Mouse (Mus musculus): ENCODE data around the gene Socs7. TPM values are rescaled to one million over a fixed set of nuclear protein-coding genes. Genes with fewer than 3 reads are reported as not detected.

Socs7 gene
- total RNA-seq, 2 experiments from 2014 or later: 81.0 to 84.7 TPM

- DNase-seq (ENCODE audit: extremely low spot score in 1 of 2, low spot score in 2 of 2): no peak
- intact Hi-C loops (cut with DNase I): no loop called here
Observed at GRCm38 (mm10) chr11:97432015-97432414, 69.7 kb downstream of the Socs7 start.

DNA sequence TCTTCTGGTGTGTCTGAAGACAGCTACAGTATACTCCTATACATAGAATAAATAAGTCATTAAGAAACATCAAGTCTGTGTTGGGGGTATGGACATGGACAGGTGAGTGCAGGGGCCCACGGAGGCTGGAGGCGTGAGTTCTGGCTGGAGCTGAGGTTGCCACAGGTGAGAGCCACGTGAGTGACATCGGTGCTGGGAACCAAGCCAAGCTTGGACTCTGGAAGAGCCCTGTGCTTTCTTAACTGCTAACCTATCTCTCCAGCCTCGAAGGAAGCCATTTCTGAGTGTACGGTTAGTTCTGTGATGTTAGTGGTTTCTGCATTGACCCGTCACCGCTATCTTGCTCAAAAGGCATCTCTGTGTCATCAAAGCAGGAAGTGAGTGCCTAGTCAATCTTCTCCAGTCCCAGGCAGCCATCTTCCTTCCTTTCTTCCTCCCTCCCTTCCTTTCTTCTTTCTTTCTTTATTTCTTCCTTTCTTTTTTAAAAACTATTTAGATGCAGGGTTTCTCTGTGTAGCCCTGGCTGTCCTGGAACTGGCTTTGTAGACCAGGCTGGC lies 70.7 kb downstream of the Socs7 start:
- no peak for DNase-seq (ENCODE audit: extremely low spot score in 1 of 2, low spot score in 2 of 2)
- intact Hi-C loops (cut with DNase I): no loop called here

- intact Hi-C loops (cut with DNase I): no loop called here
- no peak for DNase-seq (ENCODE audit: extremely low spot score in 1 of 2, low spot score in 2 of 2)
Observed at GRCm38 (mm10) chr11:97434121-97434520, 71.8 kb downstream of the Socs7 start.

DNA sequence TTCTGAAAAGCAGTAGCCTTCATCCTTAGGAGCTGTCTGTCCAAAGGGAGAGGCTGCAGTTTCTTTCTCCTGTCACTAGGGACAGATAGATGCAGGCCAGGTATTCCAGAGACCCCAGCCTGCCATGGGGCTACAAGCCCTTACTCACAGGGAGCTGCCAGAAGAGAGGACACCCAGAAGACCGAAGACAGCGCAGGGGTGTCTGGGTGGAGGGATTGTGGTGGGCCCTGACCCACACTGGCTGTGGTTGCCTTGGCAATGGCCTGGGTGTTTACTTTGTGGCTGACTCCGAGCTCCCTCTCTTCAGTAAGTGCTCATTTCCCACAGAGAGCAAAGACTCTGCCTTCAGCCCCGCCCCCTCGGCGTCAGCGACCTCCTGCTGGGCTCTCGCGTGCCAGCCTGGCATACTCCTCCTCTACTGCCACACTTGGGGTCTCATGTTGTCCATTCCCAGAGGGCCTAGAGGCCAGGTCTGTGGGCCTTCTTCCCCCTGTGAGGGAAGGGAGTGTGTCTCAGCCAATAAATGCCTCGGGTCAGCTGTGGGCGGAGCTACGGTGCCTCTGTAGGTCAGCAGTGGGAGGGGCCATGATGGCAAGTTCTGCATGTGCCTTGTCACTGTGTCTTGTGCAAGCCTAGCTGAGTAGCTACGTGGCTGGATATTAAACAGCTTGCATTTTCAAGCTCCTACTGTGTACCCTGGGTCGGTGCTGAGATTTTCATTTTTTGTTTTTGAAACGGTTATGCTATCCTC lies 72.5 kb downstream of the Socs7 start:
- intact Hi-C loops (cut with DNase I): no loop called here
- DNase-seq (ENCODE audit: extremely low spot score in 1 of 2, low spot score in 2 of 2): peak in 1 of 2 experiments; percentile 87

- intact Hi-C loops (cut with DNase I): no loop called here
- no peak for DNase-seq (ENCODE audit: extremely low spot score in 1 of 2, low spot score in 2 of 2)
Observed at GRCm38 (mm10) chr11:97435808-97436491, 73.6 kb downstream of the Socs7 start.

GRCm38 (mm10) chr11:97437745-97438144 lies 75.4 kb downstream of the Socs7 start:
- intact Hi-C loops (cut with DNase I): no loop called here
- DNase-seq (ENCODE audit: extremely low spot score in 1 of 2, low spot score in 2 of 2): peak in 1 of 2 experiments; percentile 93

DNA sequence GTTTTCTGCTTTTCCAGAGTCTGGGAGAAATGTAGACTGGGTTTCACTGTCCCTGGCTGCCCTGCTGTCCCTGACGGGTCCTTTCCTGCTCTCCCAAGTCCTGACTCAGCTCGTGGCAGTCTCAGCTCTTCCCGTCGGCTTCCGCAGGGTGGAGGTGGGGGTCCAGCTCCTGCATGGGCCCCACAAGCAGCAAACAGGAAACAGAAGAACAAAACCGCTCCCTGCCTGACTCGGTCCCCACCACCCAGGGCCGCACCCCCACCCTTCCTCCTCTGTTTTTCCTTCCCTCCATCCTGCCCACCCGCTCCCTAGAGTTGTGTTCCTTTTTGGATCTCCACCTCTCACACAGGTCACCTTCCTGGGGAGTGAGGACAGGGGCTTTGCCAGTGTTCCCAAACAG lies 76.5 kb downstream of the Socs7 start:
- peak in 1 of 2 experiments; percentile 72 for DNase-seq (ENCODE audit: extremely low spot score in 1 of 2, low spot score in 2 of 2)
- intact Hi-C loops (cut with DNase I): no loop called here

- peak in 1 of 2 experiments; percentile 87 for DNase-seq (ENCODE audit: extremely low spot score in 1 of 2, low spot score in 2 of 2)
- intact Hi-C loops (cut with DNase I): no loop called here
Observed at GRCm38 (mm10) chr11:97439935-97440334, 77.6 kb downstream of the Socs7 start.

GRCm38 (mm10) chr11:97440441-97440881 lies 78.1 kb downstream of the Socs7 start:
- DNase-seq (ENCODE audit: extremely low spot score in 1 of 2, low spot score in 2 of 2): no peak
- intact Hi-C loops (cut with DNase I): no loop called here

DNA sequence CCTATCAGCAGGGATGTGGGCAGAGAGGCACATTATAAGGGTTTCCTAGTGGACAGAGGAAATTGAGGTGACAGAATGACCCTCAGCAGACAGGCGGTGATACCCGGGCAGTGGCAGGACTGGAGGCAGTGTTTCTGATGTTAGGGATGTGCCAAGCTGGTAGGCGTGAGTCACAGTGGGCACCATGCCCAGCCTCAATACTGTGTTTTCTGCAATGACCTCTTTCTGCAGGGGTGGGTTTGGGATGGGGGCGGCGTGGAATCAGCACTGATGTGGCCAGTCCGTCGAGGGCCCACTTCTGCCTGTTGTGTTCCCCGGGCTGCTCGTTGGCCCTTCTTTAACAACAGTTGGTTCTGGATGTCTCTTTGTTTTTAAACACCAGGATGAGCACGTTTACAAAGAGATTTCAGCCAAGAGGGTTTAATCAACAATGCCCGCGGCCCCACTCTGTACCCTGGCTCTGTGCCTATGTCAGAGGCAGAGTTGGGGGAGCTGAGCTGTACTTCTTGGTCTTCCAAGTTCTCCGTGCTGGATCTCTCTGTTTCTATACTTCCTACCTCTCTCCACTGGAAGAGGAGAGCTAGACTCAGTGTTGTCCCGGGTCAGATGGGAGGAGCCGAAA lies 78.8 kb downstream of the Socs7 start:
- intact Hi-C loops (cut with DNase I): no loop called here
- DNase-seq (ENCODE audit: extremely low spot score in 1 of 2, low spot score in 2 of 2): no peak

- intact Hi-C loops (cut with DNase I): no loop called here
- no peak for DNase-seq (ENCODE audit: extremely low spot score in 1 of 2, low spot score in 2 of 2)
Observed at GRCm38 (mm10) chr11:97441658-97442125, 79.3 kb downstream of the Socs7 start.

GRCm38 (mm10) chr11:97442891-97443675 lies 80.7 kb downstream of the Socs7 start:
- no peak for DNase-seq (ENCODE audit: extremely low spot score in 1 of 2, low spot score in 2 of 2)
- intact Hi-C loops (cut with DNase I): no loop called here

DNA sequence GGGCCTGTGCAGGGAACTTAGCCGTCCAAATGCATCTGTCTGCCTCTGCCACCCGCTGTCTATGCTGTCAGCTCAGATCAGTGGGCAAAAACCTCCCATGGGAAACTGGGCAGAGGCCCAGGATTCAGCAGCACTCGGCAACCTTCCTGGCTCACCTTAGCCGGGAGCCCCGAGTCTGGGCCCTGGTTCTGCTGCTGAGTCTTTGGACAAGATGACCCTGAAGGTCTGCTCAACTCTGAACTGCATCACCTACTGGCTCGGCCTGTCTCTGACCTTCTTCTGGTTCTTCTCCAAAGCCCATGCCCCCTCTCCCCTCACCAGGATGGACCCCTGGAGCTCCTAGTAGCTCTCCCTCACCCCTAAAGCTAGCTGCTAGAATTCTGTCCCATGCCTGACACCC lies 83.2 kb downstream of the Socs7 start:
- intact Hi-C loops (cut with DNase I): no loop called here

DNA sequence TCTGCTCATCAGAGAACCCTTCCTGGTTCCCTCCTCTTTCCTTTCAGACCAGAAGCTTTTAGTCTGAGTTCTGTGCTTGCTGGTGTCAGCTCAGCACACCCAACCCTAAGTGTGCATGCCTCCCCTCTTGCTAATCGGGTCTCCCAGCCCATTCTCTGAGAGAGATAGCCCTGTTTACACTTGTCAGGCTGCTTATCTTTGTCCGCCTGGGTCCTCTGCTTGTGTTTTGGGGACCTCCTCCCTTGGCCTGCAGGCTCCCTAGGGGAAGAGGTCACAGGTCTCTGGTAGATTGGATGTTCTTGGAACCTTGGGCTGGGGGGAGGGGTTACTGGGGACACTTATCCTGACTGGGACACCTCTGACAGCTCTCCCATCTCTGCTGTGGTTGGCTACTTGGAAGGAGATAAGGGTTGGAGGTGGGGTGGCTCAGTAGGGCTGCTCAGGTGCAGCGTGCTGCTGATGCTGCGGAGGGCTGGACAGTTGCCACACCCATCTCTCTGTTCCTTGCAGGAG lies 83.7 kb downstream of the Socs7 start:
- intact Hi-C loops (cut with DNase I): no loop called here
- DNase-seq (ENCODE audit: extremely low spot score in 1 of 2, low spot score in 2 of 2): no peak

More for the DNA sequence above, 83.2 kb downstream of the Socs7 start:
- DNase-seq (ENCODE audit: extremely low spot score in 1 of 2, low spot score in 2 of 2): no peak

DNA sequence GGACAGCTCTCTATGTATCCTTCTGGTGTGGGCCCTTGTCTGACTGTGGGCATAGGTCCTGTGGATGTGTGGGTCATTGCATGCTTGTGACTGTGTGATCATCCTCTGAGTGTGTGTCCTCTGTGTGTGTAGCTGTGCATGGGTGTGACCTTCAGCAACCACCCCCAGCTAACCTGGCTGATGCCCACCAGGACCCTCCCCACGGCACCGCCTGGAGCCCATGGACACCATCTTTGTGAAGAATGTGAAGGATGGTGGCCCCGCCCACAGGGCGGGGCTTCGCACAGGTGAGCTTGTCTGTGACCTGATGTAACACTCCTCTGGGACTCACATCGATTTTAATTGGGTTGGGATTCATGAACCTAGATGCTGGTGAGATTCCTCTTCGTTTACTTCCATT lies 85.6 kb downstream of the Socs7 start:
- DNase-seq (ENCODE audit: extremely low spot score in 1 of 2, low spot score in 2 of 2): no peak
- intact Hi-C loops (cut with DNase I): no loop called here

Data from left cerebral cortex, postnatal 10 days (tissue).